Mouse (Mus musculus) limb, embryonic 13.5 days (tissue): ENCODE results near the gene Rab3il1. TPM values are rescaled to one million over a fixed set of nuclear protein-coding genes. Genes with fewer than 3 reads are reported as not detected.
A peak's percentile ranks its signal among the peaks of the same experiment; 100 is the strongest.

Source experiments
- ATAC-seq: fragments of 200-750 bp; cut with Nextera tagmentation; 2 replicates; pipeline ENCODE4 v1.8.0; 2017; ENCODE audit warnings: low read depth, moderate number of reproducible peaks, moderate TSS enrichment; ENCODE audit not compliant: low FRiP score
- H3K27ac ChIP-seq: fragments of 300-500 bp; sonication (generic); 2 replicates; pipeline ENCODE4 v1.5.1; 2015; ENCODE audit warnings: inconsistent platforms, mild to moderate bottlenecking, moderate library complexity
- H3K27me3 ChIP-seq: fragments of 300-500 bp; sonication (generic); 2 replicates; pipeline ENCODE4 v1.6.1; 2015; ENCODE audit warnings: mild to moderate bottlenecking, inconsistent platforms
- H3K36me3 ChIP-seq: fragments of 300-500 bp; sonication (generic); 2 replicates; pipeline ENCODE4 v1.6.1; 2015; ENCODE audit warnings: inconsistent platforms, mild to moderate bottlenecking, moderate library complexity
- H3K4me1 ChIP-seq: fragments of 300-500 bp; sonication (generic); 2 replicates; pipeline ENCODE4 v1.6.1; 2015; ENCODE audit warnings: inconsistent platforms
- H3K4me2 ChIP-seq: fragments of 300-500 bp; sonication (generic); replicated peaks from 2 replicates; pipeline ENCODE4 v1.6.1; 2015; ENCODE audit warnings: inconsistent platforms, mild to moderate bottlenecking, moderate library complexity
- H3K4me3 ChIP-seq: fragments of 300-500 bp; sonication (generic); 2 replicates; pipeline ENCODE4 v1.5.1; 2015; ENCODE audit warnings: moderate library complexity, mild to moderate bottlenecking, inconsistent platforms
- H3K9ac ChIP-seq: fragments of 300-500 bp; sonication (generic); 2 replicates; pipeline ENCODE4 v1.6.1; 2015; ENCODE audit warnings: mild to moderate bottlenecking, inconsistent platforms
- H3K9me3 ChIP-seq: fragments of 300-500 bp; sonication (generic); 2 replicates; pipeline ENCODE4 v1.6.1; 2016; ENCODE audit warnings: inconsistent platforms
- WGBS: fragments of 180-500 bp; shearing (Covaris S2); methylation state at CpG from one replicate; pipeline ENCODE4 v1.1.7; 2015; 5-methylcytosine and 5-hydroxymethylcytosine counted together
- polyA plus RNA-seq: library from polyadenylated mRNA; unstranded; fragments of >200 nt; fragmentation: Nextera tagmentation; extraction: Ambion mirVana; gene quantifications from 2 replicates; pipeline ENCODE4 v1.2.1, GENCODE M21; 2015

The Rab3il1 gene
- polyA plus RNA-seq, 1 experiment from 2014 or later: 40.6 TPM

GRCm38 (mm10) chr19:9997204-9998062 is 4.0 kb upstream of the Rab3il1 start:
- no peak overlapping the region for H3K9ac ChIP-seq
- H3K36me3 ChIP-seq: no peaks in the 10 kb centered on the region
- H3K4me2 ChIP-seq: no peak overlapping the region
- H3K27me3 ChIP-seq: no peaks in the 10 kb centered on the region
- H3K27ac ChIP-seq: no peak overlapping the region
- H3K9me3 ChIP-seq: no peaks in the 10 kb centered on the region
- peaks cover 10% of the 10 kb centered on the region; the same call in 1 of the 2 replicates for H3K4me1 ChIP-seq
- ATAC-seq: no peak
- WGBS: 71% methylated on average over 12 of the region's 12 CpGs
- no peak overlapping the region for H3K4me3 ChIP-seq

DNA sequence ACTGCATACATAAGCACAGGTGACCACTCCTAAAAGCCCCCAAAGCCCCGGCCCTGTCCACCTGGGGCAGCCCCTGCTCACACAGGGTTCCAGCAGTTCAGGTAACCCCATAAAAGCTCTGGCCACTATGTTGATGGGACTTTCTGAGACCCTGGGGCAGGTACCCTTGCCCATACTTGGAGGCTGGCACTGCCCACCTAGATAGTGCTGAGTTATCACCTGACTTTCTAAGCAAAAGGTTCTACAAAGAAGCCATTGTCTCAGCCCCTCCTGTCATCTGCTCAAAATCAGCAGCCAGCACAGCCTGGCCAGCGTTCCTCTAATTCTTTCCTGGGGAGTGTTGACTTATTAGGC is 3.4 kb upstream of the Rab3il1 start:
- H3K4me1 ChIP-seq: peaks cover 4% of the 10 kb centered on the region; the same call in 1 of the 2 replicates
- no peak overlapping the region for H3K27ac ChIP-seq
- H3K4me3 ChIP-seq: no peak overlapping the region
- H3K9ac ChIP-seq: no peak overlapping the region
- H3K27me3 ChIP-seq: no peaks in the 10 kb centered on the region
- 65% methylated on average over 2 of the region's 2 CpGs for WGBS
- H3K4me2 ChIP-seq: no peak overlapping the region
- H3K9me3 ChIP-seq: no peaks in the 10 kb centered on the region
- no peak for ATAC-seq
- H3K36me3 ChIP-seq: no peaks in the 10 kb centered on the region

DNA sequence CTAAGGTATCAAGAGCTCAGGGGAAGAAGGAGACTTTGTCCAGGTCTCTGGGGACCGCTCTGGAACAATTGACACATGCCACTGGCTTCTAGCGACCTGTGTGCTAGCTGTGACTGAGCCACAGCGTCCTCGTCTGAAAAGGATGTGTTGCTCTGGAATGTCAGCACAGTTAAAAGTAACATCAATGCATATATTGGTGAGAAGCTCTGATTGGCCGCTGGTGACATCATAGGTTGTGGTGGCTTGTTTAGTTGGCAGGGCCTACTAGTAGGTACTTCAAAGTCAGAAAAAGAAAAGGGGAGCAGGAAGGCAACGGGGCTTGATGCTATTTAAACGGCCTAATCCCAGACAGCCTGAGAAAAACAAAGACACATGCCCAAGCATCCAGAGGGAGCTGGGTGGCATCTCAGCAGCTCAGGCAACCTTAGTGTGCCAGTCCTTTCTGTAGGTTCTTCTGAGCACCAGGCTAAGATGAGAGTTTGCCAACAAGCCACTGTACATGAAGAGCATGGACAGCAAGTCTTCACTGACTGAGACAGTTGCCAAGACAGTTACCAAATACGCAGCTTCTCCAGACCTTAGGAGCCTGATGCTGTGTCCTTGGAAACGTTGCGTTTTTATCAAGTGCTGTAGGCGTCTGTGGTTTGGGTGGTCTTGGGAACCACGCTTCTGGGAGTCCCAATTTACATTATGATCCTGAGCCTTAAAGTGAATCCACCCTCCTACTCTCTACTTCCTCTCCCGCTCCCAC is 2.6 kb upstream of the Rab3il1 start:
- no peaks in the 10 kb centered on the region for H3K27me3 ChIP-seq
- H3K4me3 ChIP-seq: no peak overlapping the region
- H3K9me3 ChIP-seq: no peaks in the 10 kb centered on the region
- no peak overlapping the region for H3K9ac ChIP-seq
- ATAC-seq: no peak
- no peak overlapping the region for H3K27ac ChIP-seq
- no peaks in the 10 kb centered on the region for H3K36me3 ChIP-seq
- no peak overlapping the region for H3K4me2 ChIP-seq
- 67% methylated on average over 13 of the region's 13 CpGs for WGBS
- no peaks in the 10 kb centered on the region for H3K4me1 ChIP-seq

DNA sequence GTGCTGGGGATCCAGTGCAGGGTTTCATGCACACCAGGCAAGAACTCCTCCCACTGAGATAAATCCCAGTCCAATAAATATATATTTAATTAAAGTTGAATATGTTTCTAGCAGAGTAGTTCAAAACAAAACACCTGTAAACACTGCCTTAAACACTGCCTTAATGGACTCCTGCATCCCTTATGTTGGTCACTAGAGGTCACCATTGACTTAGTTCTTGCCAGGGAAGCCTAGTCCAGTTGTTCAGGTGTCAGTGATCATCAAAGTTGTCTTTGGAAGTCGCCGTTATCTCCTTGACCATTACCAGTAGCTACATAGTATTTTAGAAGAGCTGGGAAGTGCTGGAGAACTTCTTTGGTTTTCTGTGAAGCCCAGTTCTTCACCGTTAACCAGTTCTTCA is 1.1 kb upstream of the Rab3il1 start:
- peak; percentile 65; the same call in 1 of the 2 replicates for ATAC-seq
- no peak overlapping the region for H3K9ac ChIP-seq
- 19% methylated on average over 3 of the region's 3 CpGs for WGBS
- no peak overlapping the region for H3K4me3 ChIP-seq
- no peaks in the 10 kb centered on the region for H3K27me3 ChIP-seq
- no peak overlapping the region for H3K4me2 ChIP-seq
- H3K27ac ChIP-seq: no peak overlapping the region
- H3K36me3 ChIP-seq: no peaks in the 10 kb centered on the region
- no peaks in the 10 kb centered on the region for H3K4me1 ChIP-seq
- H3K9me3 ChIP-seq: no peaks in the 10 kb centered on the region

DNA sequence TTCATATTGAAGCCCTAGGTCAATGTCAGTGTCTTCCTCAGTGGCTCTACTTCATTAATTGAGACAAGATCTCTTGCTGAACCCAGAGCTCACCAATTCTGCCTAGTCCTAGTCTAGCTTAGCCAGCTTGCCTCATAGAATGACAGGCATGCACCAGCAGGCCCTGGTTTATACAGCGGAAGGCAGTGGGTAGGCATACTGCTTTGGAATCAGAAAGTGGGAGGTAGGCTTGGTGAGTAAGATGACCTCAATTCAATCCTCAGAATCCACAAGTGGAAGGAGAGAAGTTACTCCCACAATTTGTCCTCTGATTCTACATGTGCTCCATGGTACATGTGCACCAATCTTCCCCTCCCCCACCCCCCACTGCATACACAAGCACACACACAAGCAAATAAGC is 2.2 kb downstream of the Rab3il1 start:
- 92% methylated on average over 1 of the region's 1 CpGs for WGBS
- H3K36me3 ChIP-seq: no peaks in the 10 kb centered on the region
- no peaks in the 10 kb centered on the region for H3K27me3 ChIP-seq
- no peak overlapping the region for H3K4me3 ChIP-seq
- H3K9ac ChIP-seq: no peak overlapping the region
- no peak for ATAC-seq
- H3K4me2 ChIP-seq: no peak overlapping the region
- H3K27ac ChIP-seq: no peak overlapping the region
- no peaks in the 10 kb centered on the region for H3K9me3 ChIP-seq
- H3K4me1 ChIP-seq: no peaks in the 10 kb centered on the region

- no peak overlapping the region for H3K9ac ChIP-seq
- no peaks in the 10 kb centered on the region for H3K27me3 ChIP-seq
- no peak overlapping the region for H3K4me2 ChIP-seq
- H3K4me3 ChIP-seq: no peak overlapping the region
- 86% methylated on average over 1 of the region's 1 CpGs for WGBS
- peaks cover 35% of the 10 kb centered on the region for H3K4me1 ChIP-seq
- ATAC-seq: no peak
- no peaks in the 10 kb centered on the region for H3K9me3 ChIP-seq
- H3K27ac ChIP-seq: no peak overlapping the region
- H3K36me3 ChIP-seq: no peaks in the 10 kb centered on the region
These were observed 9.9 kb downstream of the Rab3il1 start for GRCm38 (mm10) chr19:10011408-10011807.

DNA sequence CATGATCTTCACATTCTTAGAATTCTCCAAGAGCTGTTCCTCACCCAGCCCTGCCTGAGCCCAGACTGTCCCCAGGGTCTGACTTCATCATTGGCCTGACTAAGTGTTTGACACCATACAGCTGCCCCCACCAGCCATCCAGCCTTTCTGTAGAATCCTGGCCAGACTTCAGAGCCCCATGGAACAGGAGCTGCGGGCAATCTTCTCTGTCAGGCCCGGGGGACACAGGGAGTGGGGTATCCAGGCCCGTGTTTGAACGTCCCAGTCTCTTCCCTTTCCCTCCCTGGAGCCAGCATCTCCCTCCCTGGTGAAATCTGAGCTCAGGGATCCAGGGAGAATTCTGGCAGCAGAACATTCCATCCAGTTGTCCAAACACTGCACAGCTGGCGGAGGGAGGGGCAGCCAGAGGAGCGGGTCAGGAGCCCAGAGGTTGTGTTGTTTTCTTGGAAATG is 11.4 kb downstream of the Rab3il1 start:
- Histone ChIP-seq H3K4me2 (peak overlapping the region; percentile 31), H3K9me3 (no peaks in the 10 kb centered on the region), H3K27me3 (no peaks in the 10 kb centered on the region), H3K4me3 (no peak overlapping the region), H3K27ac (peak overlapping the region; percentile 95), H3K36me3 (no peaks in the 10 kb centered on the region), H3K9ac (peak overlapping the region; percentile 59), H3K4me1 (peaks cover 42% of the 10 kb centered on the region)
- ATAC-seq: peak; percentile 39
- WGBS: 6% methylated on average over 6 of the region's 6 CpGs

DNA sequence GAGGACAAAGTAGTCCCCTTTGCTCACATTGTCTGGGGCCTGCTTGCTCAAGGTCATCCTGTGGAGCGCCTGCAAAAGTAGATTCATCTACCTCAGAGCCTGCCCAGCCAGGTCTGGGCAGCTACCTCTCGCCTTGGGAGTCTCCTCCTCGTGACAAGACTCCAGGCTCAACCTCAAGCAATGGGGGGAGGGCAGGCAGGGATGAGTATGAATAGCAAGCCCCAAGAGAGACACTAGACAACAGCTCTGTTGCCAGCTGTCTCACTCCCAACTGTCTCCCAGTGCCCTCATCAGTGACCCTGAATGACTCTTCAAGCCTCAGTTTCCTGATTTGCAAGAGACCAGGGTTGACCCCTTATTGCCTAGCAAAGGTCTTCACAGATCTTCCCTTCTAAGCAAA is 11.9 kb downstream of the Rab3il1 start:
- WGBS: 24% methylated on average over 3 of the region's 3 CpGs
- no peak overlapping the region for H3K4me3 ChIP-seq
- H3K4me2 ChIP-seq: peak overlapping the region; percentile 31
- no peaks in the 10 kb centered on the region for H3K9me3 ChIP-seq
- peak overlapping the region; percentile 95 for H3K27ac ChIP-seq
- no peaks in the 10 kb centered on the region for H3K36me3 ChIP-seq
- peak overlapping the region; percentile 59; the same call in 1 of the 2 replicates for H3K9ac ChIP-seq
- no peaks in the 10 kb centered on the region for H3K27me3 ChIP-seq
- peaks cover 44% of the 10 kb centered on the region for H3K4me1 ChIP-seq
- no peak for ATAC-seq

GRCm38 (mm10) chr19:10013913-10014312 is 12.4 kb downstream of the Rab3il1 start:
- Histone ChIP-seq H3K27me3 (no peaks in the 10 kb centered on the region), H3K4me2 (peak overlapping the region; percentile 31), H3K9me3 (no peaks in the 10 kb centered on the region), H3K4me1 (peaks cover 50% of the 10 kb centered on the region), H3K4me3 (no peak overlapping the region), H3K9ac (no peak overlapping the region), H3K27ac (peak overlapping the region; percentile 95), H3K36me3 (no peaks in the 10 kb centered on the region)
- peak; percentile 55 for ATAC-seq
- 13% methylated on average over 5 of the region's 5 CpGs for WGBS

GRCm38 (mm10) chr19:10014824-10015223 is 13.4 kb downstream of the Rab3il1 start:
- Histone ChIP-seq H3K4me3 (no peak overlapping the region), H3K27ac (peak overlapping the region; percentile 95; the same call in 1 of the 2 replicates), H3K9me3 (no peaks in the 10 kb centered on the region), H3K9ac (no peak overlapping the region), H3K36me3 (no peaks in the 10 kb centered on the region), H3K27me3 (no peaks in the 10 kb centered on the region), H3K4me1 (peaks cover 59% of the 10 kb centered on the region), H3K4me2 (no peak overlapping the region)
- 73% methylated on average over 13 of the region's 13 CpGs for WGBS
- no peak for ATAC-seq

DNA sequence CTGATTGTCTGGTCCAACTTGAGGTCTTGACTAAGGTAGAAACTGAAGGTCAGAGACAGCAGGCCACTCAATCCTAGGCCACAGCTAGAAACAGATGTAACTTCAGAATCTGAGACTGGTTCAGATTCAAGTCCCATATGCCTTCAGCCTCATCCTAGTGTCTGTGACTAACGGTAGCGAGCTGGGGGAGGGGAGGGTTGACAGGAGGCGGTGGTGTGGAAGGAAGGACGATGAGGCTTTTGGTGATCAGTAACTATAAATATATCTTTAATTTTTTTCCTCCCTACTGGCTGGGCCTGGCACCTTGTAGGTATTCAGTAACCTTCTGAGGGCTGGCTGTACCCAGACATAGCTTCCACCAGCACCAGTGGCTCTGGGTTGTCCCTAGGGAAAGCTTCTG is 14.0 kb downstream of the Rab3il1 start:
- Histone ChIP-seq H3K9ac (no peak overlapping the region), H3K4me2 (no peak overlapping the region), H3K27me3 (no peaks in the 10 kb centered on the region), H3K27ac (peak overlapping the region; percentile 10), H3K9me3 (no peaks in the 10 kb centered on the region), H3K36me3 (no peaks in the 10 kb centered on the region), H3K4me3 (no peak overlapping the region), H3K4me1 (peaks cover 62% of the 10 kb centered on the region)
- ATAC-seq: no peak
- WGBS: 71% methylated on average over 4 of the region's 4 CpGs

DNA sequence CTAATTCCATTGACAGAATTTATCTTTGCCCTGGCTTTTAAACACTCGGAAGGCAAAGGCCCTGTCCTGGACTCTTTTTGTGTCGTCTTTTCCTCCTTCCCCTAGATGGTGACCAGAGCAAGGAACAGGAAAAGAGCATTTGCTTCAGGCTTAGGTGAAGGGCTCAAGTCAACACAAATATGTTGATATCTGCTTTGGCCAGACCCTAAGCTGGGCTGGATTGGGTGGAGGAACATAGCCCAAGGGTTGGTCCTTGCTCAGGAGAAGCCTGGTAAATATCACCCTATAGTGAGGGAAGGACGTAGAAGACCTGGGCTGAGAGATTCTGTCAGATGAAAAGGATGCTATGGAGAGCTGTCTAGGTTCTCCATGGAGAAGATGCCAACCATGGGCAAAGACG is 14.7 kb downstream of the Rab3il1 start:
- H3K4me1 ChIP-seq: peaks cover 63% of the 10 kb centered on the region
- H3K4me2 ChIP-seq: no peak overlapping the region
- H3K4me3 ChIP-seq: no peak overlapping the region
- H3K27me3 ChIP-seq: no peaks in the 10 kb centered on the region
- H3K36me3 ChIP-seq: no peaks in the 10 kb centered on the region
- H3K27ac ChIP-seq: no peak overlapping the region
- H3K9me3 ChIP-seq: no peaks in the 10 kb centered on the region
- H3K9ac ChIP-seq: no peak overlapping the region
- no peak for ATAC-seq
- 93% methylated on average over 4 of the region's 4 CpGs for WGBS
